Mouse (Mus musculus) MEL-GATA-1-ER (cell line): Measurements from ENCODE around the gene Sgce.
"Not testable (repeated sequence)": the region's sequence is repeated elsewhere in the genome, so short reads cannot be mapped to it uniquely, and the experiment has no call there.

Experiments used
- DNase-seq: peaks from one replicate; pipeline ENCODE4 v3.0.0-alpha.2; 2012; ENCODE audit warnings: low read depth; ENCODE audit errors: extremely low read depth

Gene Sgce

GRCm38 (mm10) chr6:4746696-4747439, at the start of gene Sgce, which contains the start of gene Peg10:
Gene Sgce (minus strand): TSS chr6:4747207.
Gene Peg10 (plus strand): TSS chr6:4747306.
- no peak for DNase-seq

- no peak for DNase-seq
These were observed 49.3 kb upstream of the Sgce start for GRCm38 (mm10) chr6:4796281-4796680.

GRCm38 (mm10) chr6:4762252-4762651, 15.2 kb upstream of the Sgce start:
- no peak for DNase-seq

DNA sequence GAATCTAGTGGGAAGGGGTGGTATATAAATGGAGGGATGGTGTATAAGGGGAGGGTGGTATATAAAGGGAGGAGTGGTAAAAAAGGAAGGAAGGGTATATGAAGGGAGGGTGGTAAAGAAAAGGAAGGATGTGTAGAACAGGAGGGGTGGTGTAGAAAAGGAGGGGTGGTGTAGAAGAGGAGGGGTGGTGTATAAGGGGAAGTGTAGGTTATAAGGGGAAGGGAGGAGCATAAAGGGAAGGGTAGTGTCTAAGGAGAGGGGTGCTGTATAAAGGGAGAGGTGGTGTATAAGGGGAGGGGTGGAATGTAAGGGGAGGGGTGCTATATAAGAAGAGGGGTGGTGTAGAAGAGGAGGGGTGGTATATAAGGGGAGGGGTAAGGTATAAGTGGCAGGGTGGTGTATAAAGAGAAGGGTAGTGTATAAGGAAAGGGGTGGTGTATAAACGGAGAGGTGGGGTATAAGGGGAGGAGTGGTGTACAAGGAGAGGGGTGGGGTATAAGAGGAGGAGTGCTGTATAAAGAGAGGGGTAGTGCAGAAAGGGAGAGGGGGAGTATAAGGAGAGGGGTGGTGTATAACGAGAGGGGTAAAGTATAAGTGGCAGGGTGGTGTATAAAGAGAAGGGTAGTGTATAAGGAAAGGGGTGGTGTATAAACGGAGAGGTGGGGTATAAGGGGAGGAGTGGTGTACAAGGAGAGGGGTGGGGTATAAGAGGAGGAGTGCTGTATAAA, 14.6 kb upstream of the Sgce start:
- not testable (repeated sequence) for DNase-seq

- no peak for DNase-seq
These were observed 7.9 kb upstream of the Sgce start for GRCm38 (mm10) chr6:4754886-4755285.

- no peak for DNase-seq
These were observed 7.3 kb upstream of the Sgce start for GRCm38 (mm10) chr6:4754286-4754685.

DNA sequence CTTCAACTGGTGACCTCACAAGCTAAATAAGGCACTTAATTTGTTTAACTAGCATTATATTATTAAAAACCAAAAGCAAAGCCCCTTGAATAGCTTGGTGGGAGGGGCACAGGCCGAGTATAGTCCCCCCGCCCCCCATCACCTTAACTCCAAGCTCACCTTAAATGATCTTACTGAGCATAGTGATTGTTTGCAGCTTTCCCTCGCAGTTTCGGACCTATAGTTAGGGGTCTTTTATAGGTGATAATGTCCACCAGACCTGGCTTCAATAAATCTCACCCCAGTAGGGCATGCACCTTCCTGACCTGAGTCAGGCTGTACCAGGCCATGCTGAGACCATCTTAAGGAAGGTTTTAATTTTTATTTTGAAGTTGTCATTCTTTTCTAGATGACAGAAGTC, 4.3 kb upstream of the Sgce start:
- no peak for DNase-seq

GRCm38 (mm10) chr6:4749091-4749490, 2.1 kb upstream of the Sgce start:
- no peak for DNase-seq

- no peak for DNase-seq
These were observed 1.5 kb upstream of the Sgce start for GRCm38 (mm10) chr6:4748506-4748961.

DNA sequence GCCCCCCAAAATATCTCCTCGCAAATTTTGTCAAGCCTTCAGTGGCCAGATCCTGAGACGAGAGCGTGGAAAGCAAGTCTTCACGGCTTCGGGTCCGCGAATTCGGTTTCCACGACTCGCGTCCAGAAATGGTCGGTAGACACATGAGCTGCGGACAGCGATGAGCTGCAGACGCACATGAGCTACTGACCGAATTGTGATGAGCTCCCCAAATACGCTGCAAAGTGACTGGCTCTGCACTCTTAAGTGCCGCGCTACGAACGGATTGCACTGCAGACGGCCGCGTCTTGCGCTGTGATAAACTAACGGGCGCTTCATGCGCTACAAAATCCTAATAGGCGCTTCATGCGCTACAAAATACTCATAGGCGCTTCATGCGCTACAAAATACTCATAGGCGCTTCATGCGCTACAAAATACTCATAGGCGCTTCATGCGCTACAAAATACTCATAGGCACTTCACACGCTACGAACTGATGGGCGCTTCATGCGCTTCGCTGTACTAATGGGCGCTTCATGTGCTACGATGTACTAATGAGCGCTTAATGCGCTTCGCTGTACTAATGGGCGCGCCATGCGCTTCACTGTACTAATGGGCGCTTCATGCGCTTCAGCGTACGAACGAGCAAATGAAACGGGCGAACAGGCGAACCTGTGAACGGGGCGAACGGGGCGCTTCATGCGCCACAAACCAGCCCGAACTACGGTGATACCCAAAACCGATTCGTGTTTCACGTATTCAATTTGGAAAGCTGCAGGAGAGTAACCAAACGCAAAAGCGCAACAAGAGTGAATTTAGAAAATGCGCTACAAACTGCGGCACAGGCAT, 884 bp upstream of the Sgce start:
- no peak for DNase-seq

DNA sequence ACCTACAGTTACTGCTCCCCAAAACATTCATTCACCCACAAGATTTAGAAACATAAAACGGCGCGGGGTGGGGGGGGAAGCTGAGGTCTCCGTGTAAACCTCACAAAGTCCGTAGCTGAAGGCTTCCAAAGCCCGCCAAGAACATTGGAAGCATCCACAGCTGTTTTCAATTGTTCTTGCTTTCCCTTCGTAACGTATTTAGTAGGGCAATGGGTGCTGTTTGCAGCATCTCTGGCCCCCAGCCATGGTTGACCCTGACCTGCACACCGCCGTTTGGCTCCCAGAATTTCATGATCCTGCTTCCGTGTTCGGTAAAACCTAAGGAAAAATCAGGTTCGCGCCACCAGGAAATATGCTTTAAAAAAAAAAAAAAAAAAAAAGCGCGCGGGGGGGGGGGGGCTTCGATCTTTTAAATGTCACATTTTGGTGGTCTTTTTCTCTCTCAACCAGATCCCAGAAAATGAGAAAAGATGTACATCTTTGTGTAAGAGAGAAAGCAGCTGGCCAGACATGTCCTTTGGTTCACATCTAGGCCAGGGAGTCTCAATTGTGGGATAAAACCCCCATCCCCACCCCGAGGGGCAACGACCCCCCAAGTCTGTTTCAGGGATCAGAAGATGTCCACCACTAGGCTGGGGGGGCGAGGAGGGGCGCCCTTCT, 841 bp downstream of the Sgce start:
- no peak for DNase-seq

- DNase-seq = no peak
These were observed 6.5 kb downstream of the Sgce start for GRCm38 (mm10) chr6:4740511-4740910.

GRCm38 (mm10) chr6:4739522-4740355, 7.3 kb downstream of the Sgce start:
- no peak for DNase-seq

- no peak for DNase-seq
These were observed 8.3 kb downstream of the Sgce start for GRCm38 (mm10) chr6:4738717-4739116.

DNA sequence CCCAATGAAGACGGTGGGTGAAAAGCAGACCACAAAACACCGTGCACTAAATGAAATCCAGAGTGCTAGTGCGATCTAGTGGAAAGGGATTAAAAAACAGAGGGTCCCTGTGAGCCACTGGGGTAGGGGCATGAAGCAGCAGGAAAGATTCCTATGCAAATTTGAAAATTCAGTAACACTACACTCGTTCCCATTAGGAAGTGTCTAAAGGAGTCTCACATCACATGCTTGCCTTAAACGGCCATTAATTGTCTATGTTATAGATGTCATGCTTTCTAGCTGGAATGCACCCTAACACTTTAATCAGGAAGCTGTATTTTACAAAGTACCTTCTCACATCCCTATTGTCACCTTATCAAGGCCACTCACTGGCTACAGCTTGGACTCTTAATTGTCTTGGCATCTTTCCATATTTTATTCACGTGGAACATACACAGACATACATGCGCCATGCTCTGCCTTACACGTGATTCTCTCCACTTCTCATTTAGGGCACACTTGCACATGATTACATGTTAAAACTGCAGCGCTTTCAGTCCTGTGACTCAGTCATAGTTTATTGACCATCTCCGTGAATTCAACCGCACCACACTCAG, 8.9 kb downstream of the Sgce start:
- DNase-seq = no peak

DNA sequence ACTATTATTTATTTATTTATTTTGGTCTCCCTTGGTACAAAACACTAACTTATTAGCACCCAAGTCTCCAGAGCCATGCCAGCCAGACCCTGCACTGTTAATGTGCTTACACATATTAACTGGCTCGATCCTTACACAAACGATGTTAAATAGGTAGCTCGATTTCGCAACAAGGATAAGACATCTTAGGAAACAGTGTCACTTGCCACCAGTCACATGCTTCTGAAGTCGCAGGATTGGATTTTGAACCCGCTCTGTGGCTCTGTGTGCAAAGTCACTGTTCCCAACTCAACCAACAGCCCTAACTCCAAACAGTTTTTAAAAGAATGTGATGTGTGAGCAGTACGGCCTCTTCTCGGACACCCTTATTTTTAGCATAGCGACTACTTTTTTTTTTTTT, 10.6 kb downstream of the Sgce start:
- DNase-seq = no peak

DNA sequence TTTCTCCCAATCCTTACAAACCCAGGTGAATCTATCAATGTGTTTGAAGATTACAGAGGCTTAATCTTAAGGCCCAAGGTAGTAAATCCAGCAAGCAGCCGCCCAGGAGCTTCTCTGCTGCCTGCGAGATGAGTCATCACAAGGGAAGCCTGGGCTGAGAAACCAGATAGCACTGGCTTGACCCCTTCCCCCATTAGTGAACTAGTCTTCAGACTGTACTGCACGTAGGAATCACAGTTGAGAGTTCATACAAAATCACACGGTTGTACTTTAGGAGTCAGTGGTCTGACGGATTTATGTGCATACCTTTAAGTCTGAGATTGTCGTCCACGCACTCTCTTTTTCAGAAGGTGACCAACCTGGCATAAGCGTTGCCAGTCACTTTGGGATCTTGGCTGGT, 13.8 kb downstream of the Sgce start:
- DNase-seq = no peak

DNA sequence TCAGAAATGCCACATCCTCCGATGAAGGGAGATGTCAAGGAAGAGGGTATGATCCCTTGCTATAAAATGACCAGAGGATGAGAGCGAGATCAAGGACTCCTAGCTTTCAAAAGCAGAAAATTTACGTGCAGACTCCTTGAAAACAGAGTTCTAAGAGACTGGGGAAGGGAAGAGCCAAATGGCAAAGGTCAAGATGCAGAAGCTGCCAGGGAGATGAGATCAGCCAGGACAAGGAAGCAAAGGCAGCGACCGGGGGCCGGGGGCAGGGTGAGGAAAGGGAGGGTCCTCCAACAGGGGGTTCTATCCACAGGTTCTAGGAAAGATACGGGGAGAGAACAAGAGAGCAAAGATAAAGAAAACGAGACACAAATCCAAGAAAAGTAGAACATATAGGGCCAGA, 15.3 kb downstream of the Sgce start:
- DNase-seq = no peak

DNA sequence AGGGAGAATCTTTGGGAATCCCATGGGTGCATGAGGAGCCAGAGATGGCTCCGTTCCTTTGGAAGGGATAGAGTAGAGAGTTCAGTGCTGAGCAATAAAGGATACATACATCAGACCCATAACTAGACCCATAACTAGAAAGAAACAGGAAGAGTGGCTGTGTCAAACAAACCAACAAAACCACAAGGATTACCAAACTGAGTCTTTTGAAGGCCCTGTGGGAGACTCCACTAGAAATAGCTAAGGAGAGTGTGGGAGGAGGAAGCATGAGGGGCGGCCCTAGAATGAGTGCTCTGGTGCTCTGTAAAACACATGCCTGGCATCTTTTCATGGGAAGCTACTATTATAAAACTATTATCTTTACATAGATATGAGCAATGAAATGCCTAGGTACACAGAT, 18.7 kb downstream of the Sgce start:
- no peak for DNase-seq
